Mouse (Mus musculus) ES-CJ7 (cell line): ENCODE results near the gene Gm10197.
A peak's percentile ranks its signal among the peaks of the same experiment; 100 is the strongest.

Source experiments
- DNase-seq: peaks from one replicate; pipeline ENCODE4 v3.0.0; 2011; ENCODE audit warnings: low read depth, low spot score

The Gm10197 gene

GRCm38 (mm10) chr19:53394552-53394951 lies 23.0 kb upstream of the Gm10197 start:
- peak; percentile 70 for DNase-seq

DNA sequence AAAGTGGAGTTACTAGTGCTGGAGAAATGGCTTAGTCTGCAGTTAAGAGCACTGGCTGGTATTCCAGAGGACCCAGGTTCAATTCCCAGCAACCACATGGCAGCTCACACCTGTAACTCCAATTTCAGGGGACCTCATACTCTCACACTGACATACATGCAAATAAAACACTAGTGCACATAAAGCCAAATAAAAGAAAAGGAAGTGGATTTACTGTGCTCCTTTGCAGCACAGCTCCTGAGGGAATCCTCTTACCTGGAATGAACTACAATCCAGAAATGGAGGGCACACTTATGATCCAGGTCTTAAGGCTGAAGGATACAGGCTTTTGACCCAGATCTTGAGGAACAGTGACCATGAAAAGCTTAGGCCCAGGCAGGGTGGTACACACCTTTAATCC lies 22.1 kb upstream of the Gm10197 start:
- DNase-seq = no peak

DNA sequence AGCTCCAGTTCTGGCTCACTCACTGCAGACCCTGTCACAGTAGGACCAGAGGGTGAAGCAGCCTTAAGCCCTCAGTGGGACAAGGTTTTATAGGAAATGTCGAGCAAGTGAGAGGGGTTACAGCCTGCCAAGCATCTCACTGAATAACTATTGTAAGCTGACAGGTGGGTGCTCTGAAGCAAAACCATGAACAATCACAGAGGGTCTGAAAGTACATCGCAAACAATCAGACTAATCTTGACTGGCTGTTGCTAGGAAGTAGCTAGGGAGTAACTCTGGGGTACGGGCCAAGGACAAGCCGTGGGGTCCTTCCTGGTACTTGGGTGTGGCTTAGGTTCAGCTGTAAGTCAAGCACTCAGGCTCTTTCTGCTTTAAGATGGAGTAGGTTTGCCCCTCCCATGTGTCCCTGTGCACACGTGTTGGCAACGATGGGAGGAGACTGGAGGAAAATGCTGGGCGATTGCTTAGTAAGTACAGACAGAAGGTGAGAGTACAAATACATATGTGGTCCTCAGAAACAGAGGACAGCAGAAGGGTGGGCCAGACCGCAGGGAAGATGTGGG lies 21.3 kb upstream of the Gm10197 start:
- peak; percentile 91 for DNase-seq

- DNase-seq = peak; percentile 58
These were observed 20.2 kb upstream of the Gm10197 start for GRCm38 (mm10) chr19:53391787-53392186.

- no peak for DNase-seq
These were observed 19.8 kb upstream of the Gm10197 start for GRCm38 (mm10) chr19:53391386-53391785.

DNA sequence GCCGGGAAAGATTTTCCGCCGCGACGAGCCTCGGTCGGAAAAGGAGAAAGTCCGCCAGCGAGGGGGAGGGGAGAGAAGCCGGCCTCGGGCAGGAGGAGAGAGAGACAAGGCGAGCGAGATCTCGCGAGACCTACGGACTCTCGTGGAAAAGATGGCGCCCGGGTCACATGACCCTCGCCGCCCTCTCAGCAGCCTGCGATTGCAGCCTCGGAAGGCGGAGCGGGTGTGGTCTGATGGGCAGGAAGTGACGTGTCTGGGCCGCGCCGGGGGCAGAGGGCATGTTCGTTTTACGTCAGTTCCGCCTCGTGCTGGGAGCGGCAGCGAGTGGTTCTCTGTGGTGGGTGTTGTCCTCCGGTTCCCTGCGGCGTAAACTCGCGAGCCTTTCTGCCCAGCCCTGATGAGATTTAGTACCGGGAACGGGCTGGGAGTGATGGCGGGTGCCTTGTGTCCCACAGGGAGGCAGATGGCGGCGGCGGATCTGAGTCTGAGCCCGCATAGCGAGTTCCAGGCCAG lies 19.0 kb upstream of the Gm10197 start, which contains the start of gene Smndc1:
Gene Smndc1 (minus strand): TSS at position 84 of the 513 bp plus-strand sequence.
- peak; percentile 100 for DNase-seq

DNA sequence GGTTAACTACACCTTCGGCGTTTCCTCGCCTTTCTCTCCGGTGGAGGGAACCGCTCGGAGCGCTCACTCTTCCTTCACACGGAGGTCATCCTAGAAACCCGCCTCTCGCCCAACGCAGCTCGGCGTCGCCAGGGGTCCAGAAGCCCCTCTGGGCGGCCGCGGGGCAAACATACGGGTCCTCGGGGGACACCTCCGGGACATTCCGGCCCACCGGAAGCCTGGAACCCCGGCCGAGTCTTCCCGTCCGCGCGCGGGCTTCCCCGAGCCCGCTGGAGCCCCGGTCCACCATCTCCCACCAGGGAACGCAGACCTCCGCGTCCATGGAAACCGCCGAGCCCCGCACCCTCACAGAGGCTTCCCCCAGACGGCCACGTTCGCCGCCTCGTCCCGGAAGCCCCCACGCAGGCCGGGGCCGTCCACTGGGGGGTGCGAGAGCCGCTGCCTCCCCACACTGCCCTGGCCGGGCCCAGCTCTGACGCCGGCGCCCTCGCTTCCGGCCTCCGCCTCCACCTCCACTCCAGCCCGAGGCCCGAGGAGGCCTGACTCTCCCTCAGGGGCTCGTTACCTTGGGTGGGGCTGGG lies 18.4 kb upstream of the Gm10197 start:
- no peak for DNase-seq

GRCm38 (mm10) chr19:53389417-53389816 lies 17.9 kb upstream of the Gm10197 start:
- DNase-seq = no peak

- no peak for DNase-seq
These were observed 11.8 kb upstream of the Gm10197 start for GRCm38 (mm10) chr19:53383336-53383735.

GRCm38 (mm10) chr19:53378421-53378820 lies 6.9 kb upstream of the Gm10197 start:
- no peak for DNase-seq

DNA sequence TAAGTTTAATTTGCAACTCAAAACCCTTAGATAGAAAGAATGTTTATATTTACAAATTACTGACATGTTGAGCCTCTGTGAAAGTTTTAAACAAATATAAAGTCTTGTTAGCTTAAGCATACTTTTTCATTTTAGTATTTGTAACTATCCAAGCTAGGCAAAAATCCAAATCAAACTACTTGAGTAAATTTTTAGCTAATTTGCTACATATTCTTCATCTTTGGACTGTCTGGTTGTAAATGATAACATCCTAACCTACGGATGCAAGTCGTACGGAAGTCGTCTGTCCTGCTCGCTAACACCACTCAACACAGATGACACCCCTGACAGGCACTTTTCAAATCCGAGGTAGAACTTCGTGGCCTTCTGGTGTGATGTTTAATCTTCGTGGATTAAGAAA lies 6.1 kb upstream of the Gm10197 start:
- DNase-seq = no peak

- no peak for DNase-seq
These were observed 4.2 kb upstream of the Gm10197 start for GRCm38 (mm10) chr19:53375816-53376215.

DNA sequence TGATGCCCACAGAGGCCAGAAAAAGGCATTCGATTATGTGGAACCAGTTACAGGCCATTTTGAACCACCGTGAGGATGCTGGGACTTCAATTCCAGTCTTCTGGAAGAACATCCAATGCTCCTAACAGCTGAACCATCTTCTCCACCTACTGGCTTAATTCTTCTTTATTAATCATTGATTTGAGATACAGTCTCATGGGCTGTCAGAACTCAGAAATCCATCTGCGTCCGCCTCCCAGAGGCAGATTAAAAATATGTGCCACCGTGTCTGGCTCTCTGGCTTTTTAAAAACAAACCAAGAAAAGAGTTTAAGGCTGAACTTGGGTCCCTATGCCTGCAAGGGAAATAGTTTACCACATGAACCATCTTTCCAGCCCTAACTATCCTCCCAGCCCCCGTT lies 3.7 kb upstream of the Gm10197 start:
- DNase-seq = no peak

DNA sequence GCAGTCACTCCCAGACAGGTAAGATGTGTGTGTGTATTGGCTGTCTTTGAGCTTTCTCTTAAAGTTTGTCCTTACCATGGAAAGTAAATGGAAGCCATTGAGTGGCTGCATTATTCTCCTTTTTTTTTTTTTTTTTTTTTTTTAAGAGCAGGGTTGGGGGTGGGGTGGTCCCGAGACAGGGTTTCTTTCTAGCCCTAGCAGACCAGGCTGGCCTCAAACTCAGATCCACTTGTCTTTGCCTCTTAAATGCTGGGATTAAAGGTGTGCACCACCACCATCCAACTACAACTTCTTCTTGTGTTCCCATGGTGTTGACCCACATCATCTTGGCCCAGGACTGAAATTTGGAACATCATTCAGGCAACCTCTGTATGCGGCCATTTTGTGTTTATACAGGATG lies 2.0 kb upstream of the Gm10197 start:
- no peak for DNase-seq

DNA sequence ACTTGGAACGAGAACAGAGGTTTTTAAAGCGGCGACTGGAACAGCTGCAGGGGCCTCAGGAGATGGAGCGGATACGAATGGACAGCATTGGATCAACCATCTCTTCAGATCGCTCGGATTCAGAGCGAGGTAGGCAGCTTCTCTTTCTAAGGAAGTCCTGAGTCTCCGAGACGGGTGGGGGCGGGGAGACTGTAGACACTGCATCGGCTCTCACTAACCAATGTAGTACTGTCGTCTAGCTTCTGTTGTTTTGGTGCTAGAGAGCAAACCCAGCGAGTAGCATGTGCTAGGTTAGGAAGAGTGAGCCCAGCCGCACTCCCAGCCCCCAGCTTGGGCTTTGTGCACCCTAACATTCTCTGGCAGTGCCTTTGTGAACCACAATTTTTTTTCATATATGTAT lies 1.3 kb downstream of the Gm10197 start:
- DNase-seq = peak; percentile 73

DNA sequence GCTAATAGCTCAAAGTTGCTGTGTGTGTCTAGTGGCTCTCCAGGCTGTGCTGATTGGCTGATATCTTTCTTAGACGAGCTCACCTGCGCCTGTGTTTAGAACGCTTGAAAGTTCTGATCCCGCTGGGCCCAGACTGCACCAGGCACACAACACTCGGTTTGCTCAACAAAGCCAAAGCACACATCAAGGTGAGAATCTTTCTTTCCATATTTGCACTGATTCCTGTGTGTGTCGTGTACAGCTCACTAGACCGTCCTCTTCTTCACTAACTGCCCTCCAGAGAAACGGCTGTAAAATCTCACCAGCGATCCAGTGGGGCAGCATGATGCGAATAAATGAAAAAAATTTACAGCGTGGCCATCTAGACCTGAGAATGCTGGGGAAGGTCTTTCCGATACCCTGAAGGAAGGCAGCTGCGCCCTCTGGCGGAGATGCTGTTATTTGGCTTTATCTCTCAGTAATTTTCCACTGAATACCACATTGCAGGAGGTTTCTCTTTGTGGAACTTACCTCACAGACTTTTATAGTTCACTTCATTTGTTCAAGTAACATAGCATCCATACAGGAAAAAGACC lies 2.0 kb downstream of the Gm10197 start:
- DNase-seq = peak; percentile 88

GRCm38 (mm10) chr19:53366881-53367280 lies 4.7 kb downstream of the Gm10197 start:
- no peak for DNase-seq

DNA sequence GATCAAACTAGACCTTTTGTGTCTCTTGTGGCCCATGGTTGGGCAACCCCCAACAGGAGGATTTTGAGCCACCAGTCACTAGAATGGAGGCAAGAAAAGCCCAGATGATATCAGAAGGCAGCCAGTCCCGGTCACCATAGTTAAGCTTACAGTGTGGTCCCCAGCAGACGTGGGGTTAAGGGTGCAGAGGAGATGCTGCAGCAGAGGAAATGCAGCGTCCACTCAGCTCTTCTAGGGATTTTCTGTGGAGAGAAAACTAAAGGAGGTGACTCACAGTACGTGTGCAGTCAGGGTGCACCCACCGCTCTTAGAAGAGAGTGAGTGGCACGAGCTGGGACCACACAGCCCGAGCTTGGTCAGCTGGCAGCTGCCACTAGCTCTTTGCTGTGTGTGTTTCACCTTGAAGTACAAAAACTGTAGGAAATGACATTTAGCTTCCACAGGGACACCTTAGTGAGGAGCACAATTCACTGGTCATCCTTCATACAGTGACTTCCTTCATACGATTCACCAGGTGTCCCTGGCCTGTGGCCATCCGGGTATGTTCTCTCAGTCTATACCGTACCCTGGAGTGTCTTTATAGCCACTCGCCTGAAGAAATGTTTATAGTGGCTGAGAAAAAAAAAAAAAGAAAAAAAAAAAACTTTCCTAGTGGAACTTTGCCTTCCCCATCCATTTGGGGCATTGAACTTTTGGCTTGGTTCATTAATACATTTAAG lies 5.3 kb downstream of the Gm10197 start:
- no peak for DNase-seq

- no peak for DNase-seq
These were observed 6.6 kb downstream of the Gm10197 start for GRCm38 (mm10) chr19:53364963-53365362.

GRCm38 (mm10) chr19:53364551-53364950 lies 7.0 kb downstream of the Gm10197 start:
- no peak for DNase-seq

GRCm38 (mm10) chr19:53362967-53363366 lies 8.6 kb downstream of the Gm10197 start:
- DNase-seq = peak; percentile 77

- no peak for DNase-seq
These were observed 11.2 kb downstream of the Gm10197 start for GRCm38 (mm10) chr19:53360265-53360958.
